Mouse (Mus musculus) regulatory T cell (primary cell): ENCODE measurements around the gene Dnm3.

Experiments used
- in situ Hi-C: fragments of 300-600 bp; cut with MboI, MseI; formaldehyde crosslinking; loops from one replicate; pipeline ENCODE4 v1.15.1; 2025; ENCODE audit warnings: high pct_unique_total_duplicates

The Dnm3 gene

DNA sequence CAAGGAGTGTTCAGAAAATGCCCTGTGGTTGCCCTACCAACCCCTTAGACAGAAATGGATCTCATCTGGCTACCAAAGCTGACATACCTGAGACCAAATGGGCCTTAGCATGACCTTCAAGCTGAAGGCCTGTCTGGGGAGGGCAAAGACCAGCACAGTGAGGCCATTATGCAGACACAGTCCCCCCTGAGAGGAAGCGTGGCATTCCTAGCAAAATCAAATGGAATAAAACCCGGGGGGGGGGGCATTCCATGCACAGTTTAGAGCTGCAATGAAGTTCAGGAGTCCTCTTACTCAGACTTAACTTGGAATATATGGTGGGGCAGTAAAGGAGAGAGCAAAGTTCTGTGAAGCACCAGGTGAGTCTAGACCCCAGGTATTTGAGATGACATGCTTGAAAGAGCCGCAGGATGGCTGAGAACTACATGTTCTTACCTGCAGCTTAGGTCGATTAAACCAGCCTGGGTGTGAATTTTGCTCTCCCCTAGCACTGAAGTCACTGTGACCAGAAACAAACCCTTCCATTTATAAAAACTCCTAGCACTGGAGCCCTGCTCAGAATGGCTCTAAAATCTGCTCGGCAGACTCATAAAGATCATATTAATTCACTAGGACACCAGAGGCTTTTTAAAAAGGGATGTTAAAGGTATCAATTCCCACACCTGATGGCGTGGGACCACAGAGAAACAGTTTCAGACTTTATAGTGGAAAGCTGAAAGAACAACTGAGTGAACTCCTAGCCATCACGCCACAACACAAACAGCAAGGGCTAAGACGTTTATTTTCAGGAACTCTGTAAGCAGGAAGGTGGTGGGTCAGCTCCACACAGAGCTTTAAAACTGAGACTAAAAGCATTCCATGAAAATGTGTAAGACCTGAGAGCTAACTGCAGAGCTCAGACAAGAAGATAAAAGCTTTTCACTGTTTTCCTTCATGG lies 350.7 kb downstream of the Dnm3 start:
- in situ Hi-C loops = no loop called here

DNA sequence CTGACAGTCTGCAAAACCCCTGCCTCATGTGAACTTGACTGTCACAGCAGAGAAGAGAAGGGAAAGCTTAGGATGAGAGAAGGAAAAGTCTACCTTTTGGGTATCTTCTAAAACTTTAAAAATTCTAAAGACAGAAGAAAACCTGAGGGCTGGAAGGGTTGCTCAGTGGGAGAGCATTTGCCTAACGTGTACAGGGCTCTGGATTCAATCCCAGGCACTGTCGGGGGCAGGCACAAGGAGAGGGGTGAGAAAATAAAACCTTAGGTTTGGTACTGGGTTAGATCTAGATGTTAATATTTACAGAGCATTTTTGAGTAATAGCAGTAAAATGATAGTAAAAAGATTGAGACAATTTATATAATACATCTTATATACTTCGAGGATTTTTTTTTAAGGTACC lies 353.4 kb downstream of the Dnm3 start:
- in situ Hi-C loops = no loop called here

DNA sequence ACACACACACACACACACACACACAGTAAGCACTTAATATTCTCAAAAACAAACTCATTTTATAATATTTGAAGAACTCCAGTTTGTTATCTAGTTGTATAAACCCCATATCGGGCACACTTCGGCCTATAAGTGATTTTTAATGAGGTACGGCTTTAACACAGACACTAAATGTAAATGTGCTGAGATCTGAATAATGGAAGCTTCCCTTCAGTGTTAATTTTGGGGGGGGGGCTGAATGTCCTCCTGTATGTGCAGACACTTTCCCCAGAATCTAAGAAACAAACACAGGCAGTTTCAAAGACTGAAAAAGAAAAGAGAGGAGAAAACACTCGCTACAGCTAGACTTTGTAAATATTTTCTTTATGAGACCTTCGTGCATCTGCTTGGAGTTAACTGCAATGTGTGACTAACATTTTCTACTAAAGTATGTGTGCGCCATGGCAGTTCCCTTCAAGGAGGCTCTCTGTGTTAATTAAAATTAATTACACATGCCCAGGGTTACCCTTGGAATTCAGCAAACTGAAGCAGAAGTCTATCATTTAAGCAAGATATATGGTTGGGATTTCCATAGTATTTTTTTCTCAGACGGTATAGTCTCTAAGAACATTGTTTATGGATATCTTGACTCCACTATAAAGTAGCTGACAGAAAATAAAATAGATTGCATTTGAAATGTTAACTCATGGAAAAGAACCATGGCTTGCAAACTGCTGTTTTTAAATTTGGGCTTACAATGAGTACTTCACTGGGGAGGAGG lies 356.2 kb downstream of the Dnm3 start:
- in situ Hi-C loops = no loop called here

DNA sequence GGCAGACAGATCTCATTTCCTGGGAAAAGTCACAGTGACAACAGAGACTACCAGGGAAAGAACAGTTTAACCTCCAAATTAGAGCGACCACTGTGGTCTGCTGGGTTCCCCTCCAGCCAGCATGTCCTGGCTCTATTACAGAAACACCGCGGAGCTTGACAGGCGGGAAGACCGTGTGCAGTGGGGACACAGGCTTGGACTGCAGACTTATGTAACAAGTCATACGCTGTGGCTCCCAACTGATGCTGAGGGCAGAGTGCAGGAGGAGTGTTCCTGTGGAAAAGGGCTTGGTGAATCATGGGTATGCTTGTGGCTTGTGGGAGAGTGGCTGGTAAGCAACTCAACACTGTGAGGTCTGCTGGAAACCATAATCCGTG lies 368.4 kb downstream of the Dnm3 start:
- in situ Hi-C loops = no loop called here

DNA sequence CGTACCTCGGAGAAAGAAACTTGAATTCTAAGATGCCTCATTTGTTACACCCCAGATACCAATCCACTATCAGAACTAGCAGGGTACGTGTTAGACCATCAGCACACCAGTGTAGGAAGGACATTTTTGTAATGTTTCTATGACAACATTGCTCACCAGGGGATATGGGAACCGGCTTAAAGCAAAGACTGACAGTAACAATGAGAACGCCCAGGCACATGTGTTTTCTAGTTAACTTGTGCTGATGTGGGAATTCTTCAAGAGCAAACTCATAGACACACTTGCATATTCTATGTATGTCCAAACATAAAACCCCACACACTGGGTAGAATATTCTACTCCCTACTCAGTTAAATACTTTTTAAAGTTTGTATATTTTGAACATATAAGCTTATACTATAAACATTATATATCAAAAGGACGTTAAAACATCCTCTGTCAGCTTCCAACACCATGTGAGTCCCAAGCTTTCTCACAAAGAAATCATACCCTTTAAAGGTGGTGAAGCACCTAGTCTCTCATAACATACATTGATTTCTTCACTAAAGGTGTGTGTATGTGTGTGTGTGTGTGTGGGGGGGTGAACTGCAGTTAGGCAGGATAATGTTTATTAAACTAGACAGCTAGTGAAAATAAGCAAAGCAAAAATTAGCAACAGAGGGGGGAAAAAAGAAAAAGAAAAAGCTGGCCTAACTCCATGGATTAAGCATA lies 369.0 kb downstream of the Dnm3 start:
- in situ Hi-C loops = no loop called here

DNA sequence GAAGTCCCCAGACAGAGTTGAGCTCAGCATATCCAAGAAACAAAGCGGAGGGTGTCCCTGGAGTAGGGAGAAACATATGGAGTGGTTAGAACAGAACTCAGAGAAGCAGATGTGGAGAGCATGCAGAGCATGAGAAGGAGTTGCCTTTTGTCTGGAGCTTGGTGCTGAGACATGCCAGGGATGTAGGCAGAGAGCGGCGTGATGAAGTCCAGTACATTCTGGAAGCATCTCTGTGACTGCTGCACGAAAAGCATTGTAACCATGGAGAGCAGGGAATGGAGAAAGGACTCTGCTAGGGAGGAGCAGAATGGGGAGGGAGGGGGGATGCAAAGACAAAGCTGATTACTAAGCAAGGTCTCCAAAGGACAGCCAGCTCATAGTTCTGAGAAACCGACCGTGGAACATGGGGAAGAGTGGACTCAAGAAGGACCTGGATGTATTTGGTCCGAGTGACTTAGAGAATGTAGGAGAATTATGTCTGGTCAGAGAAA lies 369.6 kb downstream of the Dnm3 start:
- in situ Hi-C loops = no loop called here

DNA sequence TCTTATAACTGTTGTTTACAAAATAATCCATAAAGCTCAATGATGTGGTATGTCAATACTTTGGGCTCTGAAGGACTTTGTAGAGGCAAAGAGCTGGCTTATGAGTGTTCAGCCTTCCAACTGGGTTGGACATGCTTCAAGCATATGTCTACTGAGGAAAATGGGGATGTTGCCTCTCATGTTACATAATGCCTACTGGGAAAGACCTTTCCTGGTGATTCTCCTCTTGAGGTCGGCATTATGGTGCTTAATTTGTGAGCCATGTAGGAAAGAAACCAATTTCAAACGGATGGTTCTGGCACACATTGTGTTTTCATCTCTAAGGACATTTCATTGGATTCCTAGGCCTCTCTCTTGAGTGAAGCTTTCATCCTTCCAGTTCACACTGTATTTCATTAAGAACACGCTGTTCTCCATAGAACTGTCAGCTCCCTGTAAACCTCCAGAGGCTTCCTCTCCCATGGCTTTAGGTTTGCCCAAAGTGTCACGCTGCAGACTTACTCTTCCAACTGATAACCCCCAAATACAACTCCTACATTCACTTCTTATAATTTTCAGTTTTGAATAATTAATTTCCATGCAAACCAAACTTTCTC lies 370.7 kb downstream of the Dnm3 start:
- in situ Hi-C loops = no loop called here

DNA sequence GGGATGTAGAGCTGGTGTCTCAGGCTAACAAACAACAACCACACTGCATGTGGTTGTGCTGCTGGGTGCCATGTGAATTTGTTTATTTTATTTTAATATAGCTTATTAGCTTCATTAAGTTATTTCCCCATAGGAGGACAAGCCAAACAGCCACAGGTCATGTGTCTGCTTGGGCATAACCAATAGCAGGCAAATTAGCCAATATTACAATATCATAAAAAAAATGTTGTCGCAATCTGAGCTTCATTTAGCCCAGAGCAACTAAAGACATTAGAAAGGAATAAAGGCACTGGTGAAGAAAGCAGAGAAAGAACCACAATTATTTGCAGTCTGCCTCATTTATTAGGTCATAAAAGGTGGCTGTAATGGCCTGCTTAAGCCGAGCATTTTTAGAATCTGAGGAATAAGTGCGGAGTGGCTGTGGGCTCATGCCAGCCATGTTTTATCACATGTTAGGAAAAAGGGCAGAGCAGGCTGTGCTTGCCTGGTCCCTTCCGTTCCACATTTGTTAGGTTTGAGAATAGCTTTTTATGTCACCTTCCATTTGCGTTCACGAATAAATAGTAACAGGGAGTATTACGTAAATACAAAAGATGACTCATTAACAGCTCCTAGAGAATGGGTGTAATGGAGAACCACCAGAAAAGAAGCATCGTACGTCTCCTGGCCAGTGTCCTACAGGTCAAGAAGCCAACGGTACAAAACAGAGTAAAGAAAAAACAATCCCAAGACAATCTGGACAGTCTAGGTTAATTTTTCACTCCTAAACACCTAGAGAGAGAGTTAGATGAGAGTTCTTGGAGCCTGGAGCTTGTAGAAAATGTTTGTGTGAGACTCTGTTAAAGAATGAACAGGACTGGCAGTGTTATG lies 376.6 kb downstream of the Dnm3 start:
- in situ Hi-C loops = no loop called here

DNA sequence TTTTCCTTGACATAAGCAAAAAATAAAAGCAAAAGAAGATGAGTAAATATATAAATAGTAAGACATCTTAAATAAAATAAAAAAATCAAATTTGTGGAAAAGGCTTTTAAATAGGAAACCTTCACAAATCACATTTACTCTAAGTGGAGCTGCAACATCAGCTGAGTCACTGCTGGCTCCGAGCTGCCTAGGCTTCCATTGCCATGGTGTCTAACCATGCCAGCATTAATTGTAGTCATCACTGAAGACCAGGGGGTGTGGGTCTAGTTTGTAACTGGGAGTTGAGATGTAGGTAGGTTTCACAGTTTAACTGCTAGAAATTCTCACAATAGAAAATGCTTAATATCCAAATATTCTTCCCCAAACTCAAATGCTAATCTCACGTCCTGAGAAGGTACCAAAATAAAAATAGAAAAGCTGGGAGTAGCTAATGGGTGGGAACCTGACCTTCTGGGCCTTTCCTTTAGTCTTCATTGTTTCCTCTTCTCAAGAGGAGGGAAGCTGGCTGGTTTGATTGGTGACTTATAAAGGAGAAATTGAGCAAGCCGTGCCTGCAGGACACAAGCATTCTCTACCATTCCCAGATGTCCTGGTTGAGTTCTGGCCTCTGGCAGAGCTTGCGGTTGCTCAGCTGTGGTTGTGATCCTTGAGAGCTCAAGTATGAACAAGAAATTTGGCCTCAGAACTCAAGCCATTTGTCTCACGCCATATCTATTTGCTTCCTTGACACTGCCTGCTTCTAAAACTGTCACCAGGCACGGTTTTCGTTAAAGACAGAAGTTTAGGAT lies 377.6 kb downstream of the Dnm3 start:
- in situ Hi-C loops = no loop called here

DNA sequence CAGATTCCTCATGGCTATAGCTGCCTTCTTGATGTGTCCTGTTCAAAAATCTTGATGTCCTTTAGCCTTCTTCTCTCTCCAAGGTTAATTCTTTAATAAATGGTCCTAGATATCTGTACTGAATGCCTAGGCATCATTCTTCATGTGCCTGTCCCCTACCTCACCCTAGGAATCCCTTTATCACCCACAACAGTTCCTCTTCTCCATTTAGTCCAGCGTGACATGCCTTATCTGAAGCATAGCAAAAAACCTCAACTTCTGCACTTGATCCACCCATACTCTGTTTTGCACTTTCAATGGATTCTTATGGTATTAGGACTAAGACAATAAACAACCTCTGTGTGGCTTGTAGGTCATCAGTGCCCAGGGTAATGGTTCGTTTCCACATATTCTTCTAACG lies 378.6 kb downstream of the Dnm3 start:
- in situ Hi-C loops = no loop called here

DNA sequence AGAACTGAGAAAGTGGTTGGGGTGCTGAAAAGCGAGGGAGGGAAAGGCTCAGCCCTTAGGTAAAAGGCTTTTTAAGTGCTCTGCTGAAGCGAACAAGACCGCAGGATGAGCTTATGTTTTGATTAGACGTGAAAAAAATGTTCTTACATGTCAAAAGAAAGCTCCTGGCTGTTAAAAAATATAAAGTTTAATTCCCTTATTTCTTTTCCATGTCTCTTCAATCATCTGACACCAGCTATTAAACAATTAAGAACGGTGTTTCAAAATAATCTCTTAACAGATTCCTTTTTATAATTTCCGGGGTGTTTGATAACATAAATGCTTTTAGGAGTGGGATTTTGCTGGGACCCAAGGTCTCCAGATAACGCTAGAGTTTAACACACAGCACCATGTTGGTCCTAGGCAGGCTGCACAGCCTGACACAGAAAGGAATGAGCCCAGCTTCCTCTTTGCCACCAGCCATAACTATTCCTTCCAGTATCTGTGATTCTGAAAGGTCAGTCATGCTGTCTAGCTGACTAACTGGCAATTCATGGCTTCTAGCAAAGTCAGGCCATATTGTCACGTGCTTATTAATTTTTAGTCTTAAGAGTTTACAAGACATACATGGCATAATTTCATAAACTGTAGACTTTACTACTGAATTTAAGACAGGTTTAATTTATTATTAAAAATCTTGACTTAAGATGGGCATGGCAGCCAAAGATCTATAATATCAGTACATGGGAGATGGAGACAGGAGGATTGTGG lies 383.1 kb downstream of the Dnm3 start:
- in situ Hi-C loops = no loop called here

DNA sequence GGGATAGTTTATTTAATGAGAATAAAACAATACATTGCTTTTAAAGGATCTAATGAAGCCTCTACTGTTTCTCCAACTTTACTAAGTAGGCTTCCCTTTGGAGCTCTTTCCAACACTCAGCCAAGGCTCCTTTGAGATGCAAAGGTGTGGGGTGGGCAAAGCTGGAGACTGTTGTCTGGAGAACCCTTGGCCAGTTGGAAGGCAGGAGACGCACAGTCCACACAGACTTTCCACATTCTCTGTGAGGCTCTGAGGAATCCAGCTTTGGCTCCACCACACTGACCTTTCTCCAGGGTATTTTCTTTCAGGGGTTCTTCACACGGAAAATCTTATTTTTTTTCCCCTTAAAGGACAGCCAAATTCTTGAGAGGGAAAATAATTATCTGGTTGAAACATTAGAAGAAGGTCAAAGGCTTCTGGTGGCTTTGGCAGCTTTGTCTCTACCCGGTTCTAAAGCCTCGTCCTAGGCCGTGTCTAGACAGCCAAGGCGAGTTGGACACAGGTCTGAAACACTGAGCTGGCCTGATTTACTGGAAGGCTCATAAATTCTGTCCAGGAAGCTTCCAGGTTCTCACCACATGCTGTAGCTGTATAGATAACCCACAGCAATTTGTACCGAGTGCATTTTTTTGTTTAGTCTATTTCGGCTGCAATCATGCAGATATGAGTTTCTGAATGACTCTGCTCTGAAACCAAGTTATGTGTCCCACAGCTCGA lies 383.9 kb downstream of the Dnm3 start:
- in situ Hi-C loops = no loop called here

DNA sequence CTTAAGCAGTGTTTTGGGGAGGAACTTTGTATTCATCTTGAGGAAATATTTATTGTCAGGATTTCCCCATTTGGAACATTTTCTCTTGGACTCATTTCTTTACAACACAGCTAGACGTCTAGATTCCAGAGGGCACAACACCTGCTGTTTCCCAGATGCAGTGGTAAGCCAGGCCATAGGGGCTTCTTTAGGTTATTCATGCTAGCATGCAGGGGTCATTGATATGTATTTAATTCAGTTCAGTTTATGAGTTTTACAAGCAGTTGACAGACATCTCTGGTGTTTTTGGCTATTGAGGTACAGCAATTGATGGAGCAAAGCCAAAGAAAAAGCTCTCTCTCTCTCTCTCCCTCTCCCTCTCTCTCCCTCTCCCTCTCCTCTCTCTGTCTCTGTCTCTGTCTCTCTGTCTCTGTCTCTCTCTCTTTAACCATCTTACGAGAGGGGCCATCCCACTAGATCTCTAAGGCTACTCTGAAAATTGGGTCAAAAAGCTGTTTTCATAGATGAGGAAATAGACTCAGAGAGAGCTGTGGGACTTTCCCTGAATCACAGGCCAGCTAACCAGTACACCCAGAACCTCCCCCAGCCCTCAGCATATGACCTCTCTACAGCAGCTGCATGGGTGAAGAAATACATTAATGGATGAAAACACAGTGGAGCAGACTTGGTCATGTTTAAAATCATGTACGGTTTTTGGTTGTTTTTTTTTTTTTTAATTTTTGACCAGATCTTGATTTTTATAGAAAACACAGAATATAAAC lies 384.8 kb downstream of the Dnm3 start:
- in situ Hi-C loops = no loop called here

DNA sequence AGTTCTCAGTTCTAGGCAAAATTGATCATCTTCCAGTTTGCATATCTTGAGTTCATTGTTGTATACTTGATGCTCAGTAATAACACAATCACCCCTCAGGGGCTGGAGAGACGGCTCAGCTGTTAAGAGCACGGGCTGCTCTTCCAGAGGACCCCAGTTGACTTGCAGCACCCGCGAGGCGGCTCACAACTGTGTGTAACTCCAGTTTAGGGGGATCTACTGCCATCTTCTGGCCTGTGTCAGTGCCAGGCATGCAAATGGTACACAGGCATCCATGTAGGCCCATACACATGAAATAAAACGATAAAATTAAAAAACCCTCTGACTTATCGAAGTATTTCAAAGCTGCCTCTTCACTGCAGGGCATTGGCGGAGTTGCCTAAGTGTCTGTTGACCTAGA lies 385.4 kb downstream of the Dnm3 start:
- in situ Hi-C loops = no loop called here

DNA sequence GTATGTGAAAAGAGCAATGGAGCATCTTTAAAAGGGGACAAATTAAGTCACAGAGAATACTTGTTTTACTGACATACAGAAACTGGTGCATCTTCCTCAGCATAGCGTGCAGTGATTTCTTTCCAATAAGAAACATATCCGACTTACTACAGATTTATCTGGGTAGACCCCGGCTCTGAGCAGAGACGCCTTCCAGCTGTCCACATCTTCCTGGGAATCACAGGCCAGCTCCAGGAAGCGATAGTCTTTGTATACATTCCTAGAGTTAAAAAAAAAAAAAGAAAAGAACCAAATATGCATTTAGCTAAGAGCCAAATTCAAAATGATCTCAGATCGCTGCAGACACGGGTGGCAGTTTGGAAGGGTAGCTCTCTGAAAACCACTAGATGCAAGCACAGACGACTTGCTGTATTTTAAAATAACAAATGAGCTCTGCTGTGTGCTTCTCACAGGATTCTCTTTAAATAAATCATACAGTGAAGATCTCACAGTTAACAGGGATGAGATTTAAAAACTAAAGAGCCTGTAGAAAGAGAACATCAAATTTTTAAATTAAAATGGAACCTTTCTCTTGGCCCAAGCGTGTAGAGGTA lies 393.9 kb downstream of the Dnm3 start:
- in situ Hi-C loops = no loop called here

DNA sequence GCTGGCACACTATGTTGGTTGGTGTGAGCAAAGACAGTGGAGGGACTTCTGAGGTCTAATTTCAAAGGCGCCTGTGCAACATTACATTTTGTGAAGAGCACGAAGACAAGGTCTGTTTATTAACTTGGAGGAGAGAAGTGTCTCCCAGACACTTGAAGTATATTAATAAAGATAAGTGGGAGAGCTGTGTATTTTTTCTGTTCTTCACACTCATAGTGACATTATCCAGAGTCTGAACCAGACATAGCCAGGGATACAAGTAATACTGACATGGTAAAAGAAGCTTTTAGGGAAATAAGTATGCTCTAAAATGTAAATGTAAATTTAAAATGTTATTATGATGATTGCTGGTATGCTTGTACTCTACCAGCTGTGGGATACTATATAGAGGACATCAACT lies 394.5 kb downstream of the Dnm3 start:
- in situ Hi-C loops = no loop called here

DNA sequence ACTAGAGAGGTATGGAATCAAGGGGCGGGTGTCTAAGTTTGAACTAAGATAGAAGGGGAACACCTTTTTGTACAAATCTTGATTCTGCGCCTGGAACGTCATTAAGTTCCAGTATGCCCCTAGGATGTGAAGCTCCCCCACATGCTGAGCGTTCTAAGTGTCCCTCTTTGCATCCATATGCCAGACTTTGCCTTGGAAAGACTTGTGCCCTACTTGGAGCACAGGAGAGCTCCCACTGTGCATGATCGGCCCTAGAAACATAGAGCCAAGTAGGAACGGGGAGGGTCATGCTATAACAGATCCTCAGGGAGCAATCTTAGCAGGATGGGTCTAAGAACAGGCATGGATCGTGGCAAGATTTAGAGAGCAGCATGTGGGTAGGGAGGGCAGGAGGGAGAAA lies 395.1 kb downstream of the Dnm3 start:
- in situ Hi-C loops = no loop called here
